Comparison of ENCODE assay signal across 19 mouse cellular contexts in genomic region chr7:98498101-98498500, GRCm38 (mm10). TPM values are rescaled to one million over a fixed set of nuclear protein-coding genes. Genes with fewer than 3 reads are reported as not detected.
"Had no signal": no experiment of that assay in that cellular context is flagged by ENCODE, and none has a peak within 500 bp of the region (broad histone marks: within the 10 kb centered on the region; RNA-seq: fewer than 3 reads in every experiment).

No protein-coding gene starts in this region.

- H3K9me3 ChIP-seq: lung, embryonic 15.5 days; megakaryocyte, embryonic 14.5 days; midbrain, embryonic 13.5 days; midbrain, embryonic 15.5 days; neural tube, embryonic 12.5 days; stomach, embryonic 15.5 days had no signal

- H3K27me3 ChIP-seq: lung, embryonic 15.5 days; midbrain, embryonic 13.5 days; midbrain, embryonic 15.5 days; neural tube, embryonic 12.5 days; stomach, embryonic 15.5 days had no signal

- H3K4me2 ChIP-seq: lung, embryonic 15.5 days; midbrain, embryonic 11.5 days; midbrain, embryonic 13.5 days; midbrain, embryonic 15.5 days; neural tube, embryonic 12.5 days; stomach, embryonic 15.5 days had no signal

- DNase-seq: lung, adult 2 months; lung, postnatal 4 days; right cerebral cortex, postnatal 14 days; thymus, adult 2 months; thymus, postnatal 25 days; thymus, postnatal 4 days had no signal

- H3K36me3 ChIP-seq: lung, embryonic 15.5 days; midbrain, embryonic 13.5 days; midbrain, embryonic 15.5 days; neural tube, embryonic 12.5 days had no signal

- ATAC-seq: lung, postnatal 0 days; midbrain, embryonic 13.5 days; midbrain, embryonic 15.5 days had no signal

- H3K4me3 ChIP-seq: lung, embryonic 15.5 days; megakaryocyte, embryonic 14.5 days; midbrain, embryonic 13.5 days; midbrain, embryonic 15.5 days; neural tube, embryonic 12.5 days; stomach, embryonic 15.5 days had no signal

- H3K9ac ChIP-seq: lung, embryonic 15.5 days; midbrain, embryonic 13.5 days; midbrain, embryonic 15.5 days; neural tube, embryonic 12.5 days; stomach, embryonic 15.5 days had no signal

- H3K27ac ChIP-seq: lung, embryonic 15.5 days; midbrain, embryonic 13.5 days; midbrain, embryonic 15.5 days; neural tube, embryonic 12.5 days; stomach, embryonic 15.5 days; stomach, postnatal 0 days had no signal

RNA-seq across cellular contexts. Expression of gene Lrrc32, which starts 9.0 kb away (rescaled TPM):
- total RNA-seq: monocyte, adult 5-6 weeks had no signal

RNA-seq across cellular contexts. Expression of gene Gucy2d, which starts 57.9 kb away (rescaled TPM):
- total RNA-seq: monocyte, adult 5-6 weeks; neutrophil, adult 5-6 weeks had no signal
- polyA plus RNA-seq: lung, embryonic 15.5 days; lung, postnatal 0 days; midbrain, embryonic 11.5 days; midbrain, embryonic 13.5 days; midbrain, embryonic 15.5 days; midbrain, postnatal 0 days; neural tube, embryonic 12.5 days; spleen, adult 2 months had no signal
